Mouse (Mus musculus) MEL (cell line): ENCODE measurements at regions not wholly inside any gene's neighbourhood (a gene's known extent, or its start where the extent isn't known, plus 50 kb on each side); places are given as distances from the start of the nearest gene placed in this dataset.

Experiments
- CTCF ChIP-seq, 3 experiments: IDR thresholded peaks in 2 of 3; conservative IDR thresholded peaks in 1 of 3; 2 replicates each; pipeline ENCODE4 v1.5.1; 2011 to 2012; ENCODE audit warnings: low read length in 3 of 3, low read depth in 2 of 3, mild to moderate bottlenecking in 2 of 3, improper control_type of control experiment in 1 of 3, inconsistent platforms in 1 of 3, mixed read lengths in 1 of 3, moderate library complexity in 1 of 3; ENCODE audit not compliant: control insufficient read depth in 1 of 3, insufficient read depth in 1 of 3, poor library complexity in 1 of 3, severe bottlenecking in 1 of 3
- ELF1 ChIP-seq: IDR thresholded peaks from 2 replicates; pipeline ENCODE4 v1.6.1; 2014; ENCODE audit warnings: low read depth, mild to moderate bottlenecking, inconsistent platforms, low read length, improper control_type of control experiment, moderate library complexity
- POLR2A ChIP-seq, 2 experiments: IDR thresholded peaks; 2 replicates each; pipeline ENCODE4 v1.6.1; 2011 to 2012; ENCODE audit warnings: low read length in 2 of 2, mild to moderate bottlenecking in 2 of 2, control low read depth in 1 of 2, improper control_type of control experiment in 1 of 2, low read depth in 1 of 2, moderate library complexity in 1 of 2; ENCODE audit not compliant: control insufficient read depth in 1 of 2, insufficient read depth in 1 of 2, poor library complexity in 1 of 2
- ZNF384 ChIP-seq: IDR thresholded peaks from 2 replicates; pipeline ENCODE4 v1.6.1; 2012; ENCODE audit warnings: low read depth, mild to moderate bottlenecking, inconsistent platforms, low read length, improper control_type of control experiment

DNA sequence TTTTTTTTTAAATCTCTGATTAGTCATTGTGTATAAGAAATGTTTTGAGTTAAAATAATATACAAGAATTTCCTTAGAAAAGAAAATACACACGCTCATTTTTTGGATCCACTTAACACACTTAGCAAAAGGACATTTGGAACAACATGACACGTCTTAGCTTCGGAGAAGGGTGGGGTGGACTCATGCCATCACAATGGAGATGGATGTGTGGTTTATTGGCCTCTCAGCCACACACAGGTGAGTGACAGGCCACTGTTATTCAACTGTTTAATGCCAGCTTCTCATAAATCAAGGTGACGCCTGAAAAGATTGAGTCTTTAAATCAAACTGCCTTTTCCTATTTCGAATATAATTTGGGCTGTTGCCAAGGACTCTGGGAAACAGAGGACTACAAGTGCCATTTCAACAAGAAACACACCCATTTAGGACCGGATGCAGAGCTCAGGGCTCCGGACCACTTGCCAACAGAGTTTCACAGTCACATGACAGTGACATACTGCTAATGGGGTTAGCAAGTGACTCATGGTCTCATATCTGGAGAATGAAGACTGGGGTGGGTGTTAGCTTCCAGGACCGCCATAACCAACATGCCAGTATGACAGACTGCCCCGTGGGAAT, 71.5 kb upstream of the Cldn5 start:
- TF ChIP-seq CTCF (IDR thresholded peaks at IDR 0.05 in 2 of 3, conservative IDR thresholded peaks at IDR 0.05 in 1 of 3; ENCODE audit: control insufficient read depth in 1 of 3, insufficient read depth in 1 of 3, low read depth in 2 of 3, low read length in 3 of 3, poor library complexity in 1 of 3, severe bottlenecking in 1 of 3) (no peak), POLR2A (IDR thresholded peaks at IDR 0.05; ENCODE audit: control insufficient read depth in 1 of 2, insufficient read depth in 1 of 2, low read depth in 1 of 2, low read length in 2 of 2, poor library complexity in 1 of 2) (no peak), ELF1 (no peak), ZNF384 (no peak)
